Mouse (Mus musculus) ovary, postnatal 36 days (tissue): Measurements from ENCODE around the gene Sfxn2.

Source experiments
- DNase-seq: peaks from one replicate; pipeline ENCODE4 v3.0.0; 2022; ENCODE audit warnings: low spot score, mixed read lengths

Gene Sfxn2

DNA sequence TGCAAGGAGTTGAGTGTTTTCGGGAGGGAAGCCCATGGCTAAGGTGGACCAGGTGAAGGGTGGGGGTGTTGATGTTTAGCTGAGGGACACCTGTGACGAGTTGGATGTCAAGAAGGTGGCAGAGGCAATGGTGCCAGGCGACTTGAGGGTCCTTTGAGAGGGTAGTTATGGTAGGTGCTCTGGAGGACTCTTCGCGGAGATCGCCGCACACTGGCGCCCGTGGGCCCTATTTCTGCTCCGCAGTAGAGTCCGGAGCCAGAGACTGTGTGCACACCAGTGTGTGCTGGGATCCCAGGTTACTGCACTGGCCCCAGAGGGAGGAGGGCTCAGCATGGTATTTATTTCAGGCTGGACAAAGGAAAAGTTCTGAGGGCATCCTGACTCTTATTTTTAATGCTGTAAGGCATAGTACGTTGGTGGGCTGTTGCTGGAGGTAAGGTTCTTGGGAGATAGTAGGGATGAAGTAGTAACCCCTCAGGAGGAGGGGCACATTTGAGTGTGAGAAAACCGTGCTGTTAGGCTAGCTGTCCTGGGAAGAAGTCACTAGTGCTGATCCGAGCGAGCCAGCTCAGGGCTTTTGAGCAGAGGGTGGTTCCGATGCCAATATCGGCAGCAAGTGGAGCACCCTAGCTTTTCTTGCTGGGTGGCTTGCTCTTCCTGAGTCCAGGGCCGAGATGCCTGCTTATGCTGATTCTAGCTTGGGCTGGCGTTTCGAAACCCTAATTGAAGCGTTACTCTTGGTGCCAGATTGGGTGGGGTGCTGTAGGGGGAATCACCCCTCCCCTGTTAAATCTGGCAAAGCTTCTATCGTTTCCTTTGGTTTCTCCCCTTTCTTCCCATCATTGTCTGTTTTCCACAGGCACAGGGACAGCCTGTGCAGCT is 26.5 kb downstream of the Sfxn2 start:
- DNase-seq = peak; percentile 29

DNA sequence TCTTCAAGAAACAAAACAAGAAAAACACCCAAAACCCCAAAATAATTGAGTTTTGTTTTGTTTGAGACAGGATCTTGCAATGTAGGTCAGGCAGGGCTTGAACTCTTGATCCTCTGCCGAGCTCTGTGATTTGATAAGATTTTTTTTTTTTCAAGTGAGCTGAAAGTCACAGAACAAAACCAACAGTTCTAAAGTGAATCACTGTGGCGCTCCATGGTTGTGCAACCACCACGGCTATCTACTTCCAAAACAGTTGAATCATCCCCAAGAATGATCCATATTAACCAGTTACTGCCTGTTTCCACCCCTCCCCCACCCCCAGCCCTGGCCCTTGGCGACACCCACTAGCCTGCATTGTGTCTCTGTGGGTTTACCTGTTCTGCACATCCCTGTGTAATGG is 27.2 kb downstream of the Sfxn2 start:
- DNase-seq = no peak

DNA sequence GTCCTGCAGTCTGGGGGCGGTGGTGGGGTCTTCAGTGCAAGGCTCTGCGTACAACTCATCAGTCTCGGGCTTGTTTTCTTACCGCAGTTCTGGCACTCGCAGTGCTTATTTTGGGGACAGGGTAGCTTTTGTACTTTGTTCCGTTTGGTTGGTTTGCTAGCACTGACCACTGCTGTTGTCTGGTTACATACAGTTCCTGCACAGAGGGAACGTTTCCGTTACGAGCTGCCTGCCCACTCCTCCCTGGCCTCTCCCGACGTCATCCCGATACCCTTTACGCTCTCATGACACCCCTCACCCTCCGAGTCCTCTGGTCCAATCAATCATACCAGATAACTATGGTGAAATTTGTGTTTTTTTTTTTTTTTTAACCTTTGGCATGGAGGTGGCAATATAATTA is 28.3 kb downstream of the Sfxn2 start:
- no peak for DNase-seq

DNA sequence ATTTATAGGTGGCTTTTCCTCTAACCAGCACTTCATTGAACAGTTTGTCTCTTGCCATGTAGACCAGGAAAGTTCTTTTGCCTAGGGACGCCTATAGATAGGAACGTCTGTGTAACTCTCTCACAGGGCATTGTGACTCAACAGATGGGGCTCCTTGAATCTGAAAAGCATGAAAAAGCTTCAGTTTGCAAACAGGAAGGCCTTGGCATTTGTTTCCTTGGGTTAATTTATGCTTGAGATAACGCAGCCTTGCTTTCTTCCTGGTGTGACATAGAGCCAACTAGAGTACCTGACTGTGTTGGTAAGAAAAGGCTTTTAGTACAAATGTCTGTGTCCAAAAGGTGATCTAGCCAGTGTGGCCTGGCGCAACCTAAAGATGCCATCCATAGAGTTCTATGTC is 29.2 kb downstream of the Sfxn2 start:
- DNase-seq = no peak

DNA sequence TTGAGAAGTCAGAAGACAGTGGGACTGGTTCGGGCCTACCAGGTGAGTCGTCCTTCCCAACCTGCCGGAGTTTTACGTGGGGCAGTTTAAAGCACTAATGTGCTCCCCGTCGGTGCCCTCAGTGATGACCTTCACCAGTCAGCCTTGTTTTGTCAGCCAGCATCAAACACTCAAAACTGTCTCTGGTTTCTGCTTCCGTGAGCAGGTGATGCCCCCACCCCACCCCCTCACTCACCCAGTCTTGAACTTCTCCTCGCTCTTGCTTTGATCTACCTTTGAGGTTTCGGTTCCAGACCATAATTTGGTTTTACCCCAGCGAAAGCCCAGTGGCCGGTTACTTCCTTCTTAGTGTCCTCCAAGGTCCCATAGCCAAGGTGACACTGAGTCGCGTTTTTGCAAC is 33.6 kb downstream of the Sfxn2 start:
- DNase-seq = no peak

DNA sequence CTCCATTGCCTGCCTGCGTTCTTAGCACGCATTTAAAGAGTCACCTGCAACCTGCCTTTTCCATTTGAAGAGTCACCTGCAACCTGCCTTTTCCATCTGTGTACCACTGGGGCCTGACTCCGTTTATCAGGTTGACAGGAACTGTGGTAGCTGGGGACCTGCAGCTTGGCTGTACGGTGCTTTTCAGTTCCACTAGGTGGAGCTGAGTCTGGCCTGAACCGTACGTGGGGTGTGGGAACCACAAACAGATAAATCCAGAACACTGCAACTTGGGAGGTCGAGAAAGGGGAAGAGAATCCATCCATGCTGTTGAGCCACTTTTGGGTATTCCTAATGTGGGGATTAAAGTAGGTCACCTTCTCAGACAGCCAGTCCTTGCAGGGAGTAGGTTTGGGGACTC is 34.3 kb downstream of the Sfxn2 start:
- DNase-seq = no peak

DNA sequence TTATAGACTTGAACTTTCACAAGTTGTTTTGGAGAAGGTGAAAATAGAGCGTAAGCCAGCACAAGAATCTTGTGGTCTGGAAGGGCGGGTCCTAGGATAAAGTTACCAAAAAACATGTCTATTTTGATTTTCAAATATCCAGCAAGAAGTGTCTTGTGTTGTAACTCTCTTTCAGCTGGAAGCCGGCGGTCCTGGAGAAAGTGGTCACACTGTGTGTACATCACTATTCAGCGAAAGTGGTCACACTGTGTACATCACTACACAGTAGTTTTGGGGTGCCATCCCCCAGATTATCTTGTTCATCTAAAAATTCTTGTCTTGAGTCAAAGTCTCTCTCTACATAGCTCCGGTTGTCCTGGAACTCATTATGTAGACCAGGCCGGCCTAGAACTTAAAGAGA is 35.0 kb downstream of the Sfxn2 start:
- DNase-seq = no peak

DNA sequence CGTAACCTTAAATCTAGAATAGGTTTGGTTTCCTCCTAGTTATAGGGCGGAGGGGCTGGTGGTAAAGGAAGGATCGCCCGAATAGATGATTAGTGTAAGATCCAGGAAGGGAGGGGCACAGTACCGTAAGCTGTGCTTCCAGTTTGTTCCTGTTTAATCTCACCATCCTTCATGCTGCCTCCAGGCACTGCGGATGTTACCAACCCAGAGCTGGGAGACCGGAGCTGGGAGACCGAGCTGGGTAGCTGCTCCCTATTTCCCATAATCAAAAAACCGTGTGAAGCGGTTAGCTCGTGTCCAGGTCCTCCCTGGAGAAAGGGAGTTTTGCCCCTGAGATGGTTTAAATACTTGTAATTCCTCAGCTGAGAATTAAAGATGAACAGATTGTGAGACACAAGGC is 43.2 kb downstream of the Sfxn2 start:
- no peak for DNase-seq

DNA sequence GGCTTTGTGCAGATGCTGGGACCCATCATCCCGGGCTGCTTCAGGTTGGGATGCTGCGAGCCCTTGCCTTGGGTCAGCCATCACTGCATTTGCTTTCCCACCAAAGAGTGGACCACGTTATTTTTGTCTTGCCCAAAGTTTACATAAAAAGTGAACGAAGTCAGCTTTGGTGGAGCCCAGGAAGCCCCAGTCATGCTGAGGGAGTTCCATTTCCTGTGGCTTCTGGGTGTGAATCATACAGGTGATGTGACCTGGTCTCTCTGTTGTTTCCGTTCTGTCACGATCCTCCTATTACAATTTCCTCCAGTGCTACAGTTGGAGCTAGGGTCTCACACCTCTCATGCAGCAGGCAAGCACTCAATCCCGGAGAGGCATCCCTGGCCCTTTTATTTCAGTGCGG is 44.2 kb downstream of the Sfxn2 start:
- no peak for DNase-seq

DNA sequence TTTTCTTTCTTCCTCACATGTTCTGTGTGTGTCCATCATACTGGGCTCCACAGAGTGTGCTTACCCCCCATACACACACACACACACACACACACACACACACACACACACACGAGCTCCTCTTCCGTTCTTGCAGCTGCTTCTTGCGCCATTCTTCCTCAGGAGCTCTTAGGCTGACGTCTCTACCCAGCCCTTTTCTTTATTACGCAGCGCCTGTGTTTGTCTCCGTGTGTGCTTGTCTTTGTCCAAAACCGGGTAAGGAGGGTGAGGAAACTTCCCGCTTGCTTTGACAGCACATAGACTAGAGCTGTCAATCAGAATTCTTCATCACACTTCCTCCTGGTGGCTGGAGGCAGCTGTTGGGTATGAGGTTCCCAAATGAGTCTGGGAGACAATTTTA is 45.2 kb downstream of the Sfxn2 start:
- DNase-seq = no peak

DNA sequence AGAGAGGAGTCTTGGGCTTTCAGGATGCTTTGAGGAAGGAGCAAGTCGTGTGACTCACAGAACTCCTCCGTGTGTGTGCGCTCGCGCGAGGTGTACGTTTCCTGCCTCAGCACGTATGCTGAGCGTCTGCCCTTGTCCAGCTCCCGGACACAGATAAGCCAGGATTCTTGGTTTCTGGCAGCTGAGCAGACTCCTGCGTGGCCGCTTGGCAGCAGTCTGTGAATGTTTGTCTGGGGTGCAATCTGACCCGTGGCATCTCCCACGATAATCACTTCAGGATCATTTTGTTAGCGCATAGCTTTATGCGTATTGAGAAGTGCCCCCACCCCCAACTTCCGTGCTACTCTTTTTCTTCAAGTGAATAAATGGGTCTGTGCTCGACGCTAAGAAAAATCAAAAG is 45.8 kb downstream of the Sfxn2 start:
- no peak for DNase-seq

DNA sequence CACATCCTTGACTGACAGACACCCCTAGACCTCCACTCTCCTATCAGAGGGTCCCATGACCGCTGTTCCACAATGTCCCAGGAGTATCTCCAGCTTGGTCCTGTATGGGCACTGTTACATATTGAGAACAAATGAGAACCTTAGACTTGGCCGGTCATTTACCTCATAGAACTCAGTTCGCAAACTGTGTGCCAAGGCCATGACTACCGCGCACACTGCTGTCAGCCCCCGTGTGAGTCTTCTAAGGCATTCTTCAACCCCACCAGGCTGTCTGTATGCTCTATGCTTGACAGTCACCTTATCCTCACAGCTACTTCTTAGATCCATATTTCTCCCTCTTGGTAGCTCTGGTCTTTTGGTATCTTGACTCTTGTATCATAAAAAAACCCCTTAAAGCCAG is 46.4 kb downstream of the Sfxn2 start:
- DNase-seq = no peak

DNA sequence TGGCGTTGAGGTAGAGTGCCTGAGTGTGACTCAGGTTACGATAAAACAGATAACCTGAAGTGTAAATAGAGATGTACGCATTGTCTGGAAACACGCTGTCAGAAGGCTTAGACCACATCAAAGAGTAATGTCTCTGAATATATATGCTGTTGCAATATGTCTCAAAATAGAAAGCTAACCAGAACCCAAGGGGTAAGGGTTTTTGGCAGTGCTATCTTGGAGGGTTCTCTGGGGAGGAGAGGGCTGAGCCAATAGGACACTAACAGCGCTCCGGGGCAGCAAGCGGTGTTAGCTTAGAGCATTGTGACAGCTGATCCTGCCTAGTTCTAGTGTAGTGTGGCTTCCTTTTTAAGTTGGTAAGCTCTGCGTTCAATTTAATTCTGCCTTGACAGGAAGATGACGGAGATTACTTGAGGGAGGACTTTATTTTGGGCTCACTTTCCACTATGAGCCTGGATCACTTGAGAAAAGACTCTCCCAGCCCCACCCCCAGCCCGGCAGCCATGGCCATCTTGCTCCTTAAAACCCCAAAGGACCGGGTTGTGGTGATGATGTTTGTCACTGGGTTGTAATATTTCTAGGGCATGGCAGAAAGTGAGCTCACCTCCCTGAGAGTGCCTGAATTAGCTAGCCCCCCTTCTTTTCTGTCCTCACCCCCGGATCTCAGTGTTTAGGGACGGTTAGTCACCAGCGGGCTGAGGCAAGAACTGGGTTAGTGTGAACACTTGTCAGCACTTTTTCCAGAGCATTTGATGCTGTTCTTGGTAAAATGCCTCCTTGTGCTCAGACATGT is 47.0 kb downstream of the Sfxn2 start:
- DNase-seq = no peak

DNA sequence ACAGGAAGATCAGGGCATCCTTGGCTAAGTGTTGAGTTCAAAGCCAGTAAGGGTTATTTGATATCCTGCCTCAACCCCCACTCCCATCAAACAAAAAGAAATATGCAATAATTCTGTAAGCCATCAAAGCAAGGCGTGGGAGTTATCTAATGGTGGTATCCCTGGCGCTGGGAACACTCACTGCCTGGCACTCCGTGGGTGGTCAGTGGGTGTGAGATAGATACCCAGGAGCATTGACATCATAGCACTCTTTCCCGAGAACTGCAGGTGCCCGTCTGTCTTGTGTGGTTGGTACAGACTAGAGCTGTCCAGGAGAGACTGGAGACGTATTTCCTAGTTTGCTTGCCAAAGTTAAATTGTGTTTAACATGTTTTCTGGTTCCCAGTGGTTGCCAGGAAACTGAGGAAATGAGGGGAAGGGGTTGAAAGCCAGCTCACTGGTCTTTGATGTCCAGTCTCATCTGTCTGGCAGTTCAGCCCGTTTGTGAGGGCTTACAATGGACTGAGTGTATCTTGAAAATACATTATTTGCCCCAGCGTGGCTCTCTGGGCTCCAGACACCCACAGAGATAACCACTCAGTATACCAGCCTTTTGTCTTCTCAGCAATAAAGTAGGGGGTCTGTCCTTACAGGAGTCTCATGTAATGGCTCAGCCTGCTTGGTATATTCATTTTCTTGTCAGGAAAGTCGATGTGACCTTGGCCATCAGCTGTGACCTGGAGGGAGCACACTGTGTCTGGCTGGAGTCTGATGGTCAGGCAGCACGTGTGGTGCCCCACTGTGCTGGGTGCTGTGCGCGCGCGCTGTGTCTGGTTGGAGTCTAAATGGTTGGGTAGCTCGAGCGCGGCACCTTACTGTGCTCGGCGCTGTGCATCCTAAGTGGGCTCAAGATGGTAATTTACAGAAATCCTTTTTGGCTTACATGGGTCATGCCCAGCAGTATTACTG is 48.3 kb downstream of the Sfxn2 start:
- no peak for DNase-seq

DNA sequence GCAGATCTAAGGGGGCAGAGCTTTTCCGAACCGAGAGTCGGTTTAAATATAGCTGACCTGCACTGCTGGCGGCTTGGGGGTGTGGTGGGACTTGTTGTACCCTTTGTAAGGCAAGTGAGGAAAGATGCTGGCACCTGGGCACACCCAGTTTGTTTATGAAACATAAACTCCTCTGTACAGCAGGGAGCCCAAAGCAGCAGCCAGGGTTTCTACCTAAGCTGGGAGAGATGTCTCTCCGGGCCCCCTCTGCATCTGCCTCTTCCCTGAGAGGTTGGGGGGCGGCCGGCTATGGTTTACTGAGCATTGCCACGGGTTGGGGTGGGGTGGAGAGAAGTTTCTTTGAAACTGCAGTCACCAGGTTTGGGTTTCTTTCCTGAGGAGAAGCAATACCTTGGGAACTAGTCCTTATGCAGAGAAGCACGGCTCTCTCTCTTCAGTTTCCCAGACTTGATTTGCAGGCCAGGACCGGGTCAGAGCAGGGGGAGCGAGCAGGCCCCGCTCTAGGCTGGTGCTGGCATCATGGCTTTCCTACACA is 49.6 kb downstream of the Sfxn2 start:
- DNase-seq = no peak

DNA sequence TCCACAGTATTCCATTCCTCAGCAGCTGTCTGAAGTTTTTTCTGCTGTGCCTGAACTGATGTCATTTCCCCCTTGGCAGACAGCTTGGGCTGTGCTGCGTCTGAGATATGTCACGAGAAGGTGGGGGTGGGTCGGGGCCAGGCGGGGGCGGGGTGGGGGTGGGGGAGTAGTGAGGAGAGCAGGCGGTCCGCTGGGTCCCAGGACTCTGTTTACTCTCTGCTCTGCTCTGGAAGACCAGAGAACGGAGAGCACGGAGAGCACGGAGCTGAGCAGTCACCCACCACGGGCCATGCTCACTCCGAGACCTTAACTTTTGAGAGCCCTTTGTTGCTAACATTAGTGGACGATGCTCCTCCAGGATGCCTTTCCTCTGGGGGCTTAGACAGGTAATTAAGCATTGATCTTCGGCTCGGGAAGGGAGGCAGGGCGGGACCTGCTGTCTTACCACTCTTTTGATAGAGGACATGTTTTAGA is 50.1 kb downstream of the Sfxn2 start:
- DNase-seq = no peak

DNA sequence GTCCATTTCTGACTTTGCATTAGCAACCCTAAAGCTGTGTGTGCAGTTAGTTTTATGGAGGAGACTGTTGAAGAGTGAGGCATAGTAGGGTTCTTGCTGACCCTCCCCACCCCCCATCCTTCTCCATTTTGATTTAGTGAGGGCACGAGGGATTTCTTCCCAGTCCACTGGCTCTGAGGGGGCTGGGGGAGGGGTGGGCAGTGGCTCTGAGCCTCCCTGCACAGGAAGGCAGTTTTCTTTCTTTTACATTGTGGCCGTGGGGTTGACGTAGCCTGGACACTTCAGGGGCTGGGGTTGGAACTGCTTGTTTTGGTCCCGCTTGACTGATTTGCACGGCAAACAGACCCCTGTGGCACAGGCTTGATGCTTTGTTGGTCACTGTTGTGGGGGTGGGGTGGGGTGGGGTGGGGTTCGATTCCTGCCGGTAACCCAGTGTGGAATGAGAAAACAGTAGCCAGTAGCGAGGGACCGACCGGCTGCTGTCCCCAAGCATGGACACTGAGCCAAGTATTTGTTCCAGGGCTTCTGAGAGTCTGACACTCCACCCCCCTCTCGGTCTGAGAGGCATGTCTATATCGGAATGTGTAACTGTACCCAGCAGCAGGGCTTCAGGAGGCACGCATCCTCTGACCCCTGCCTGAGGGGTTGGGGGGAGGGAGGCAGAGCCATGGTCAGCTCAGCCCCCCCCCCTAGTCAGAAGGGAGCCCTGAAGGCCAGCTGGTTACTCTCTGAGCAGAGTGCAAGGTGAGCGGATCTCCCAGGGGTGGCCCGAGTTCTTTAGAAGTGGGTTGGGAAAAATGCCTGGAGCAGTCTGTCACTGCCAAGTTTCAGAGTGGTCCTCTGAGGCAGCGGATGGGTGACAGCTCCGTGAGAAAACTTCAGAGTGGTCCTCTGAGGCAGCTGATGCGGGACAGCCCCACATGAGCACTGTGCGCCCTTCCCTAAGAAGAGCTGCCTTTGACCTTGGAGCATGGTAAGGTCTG is 50.9 kb downstream of the Sfxn2 start:
- no peak for DNase-seq

DNA sequence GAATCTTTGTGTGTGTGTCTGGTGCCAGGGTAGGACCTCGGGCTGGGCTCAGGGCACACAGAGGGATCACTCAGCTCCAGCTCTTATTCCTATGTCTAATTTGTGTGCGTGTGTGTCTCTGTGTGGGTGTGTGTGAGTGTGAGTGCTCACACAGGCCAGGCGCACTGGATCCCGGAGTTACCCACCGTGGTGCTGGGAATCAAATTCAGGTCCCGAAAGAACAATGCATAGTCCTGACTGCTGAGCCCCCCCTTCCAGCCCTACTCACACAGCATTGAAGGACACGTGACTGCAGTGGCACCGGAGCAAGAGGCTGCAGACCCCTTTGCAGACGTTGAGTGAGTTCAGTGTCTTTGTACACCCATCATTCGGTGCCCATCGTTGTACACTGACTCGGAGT is 51.9 kb downstream of the Sfxn2 start:
- no peak for DNase-seq

DNA sequence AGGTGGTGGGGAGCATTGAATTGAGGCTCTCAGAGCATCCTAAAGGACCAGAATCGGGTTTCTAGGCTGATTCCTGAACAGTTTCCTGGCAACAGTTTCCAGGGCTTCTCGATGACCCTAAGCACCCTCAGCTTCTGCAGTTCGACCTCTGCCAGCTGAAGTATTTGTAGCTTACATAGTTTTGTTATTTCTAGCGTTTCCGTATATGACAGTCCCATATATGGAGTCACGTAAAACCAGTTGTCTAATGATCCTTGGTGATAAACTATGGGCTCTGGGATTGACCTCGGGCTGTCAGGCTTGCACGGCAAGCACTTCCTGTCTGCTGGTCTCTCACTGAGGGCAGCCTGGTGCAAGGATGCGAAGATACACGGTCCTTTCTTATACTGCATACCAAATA is 52.4 kb downstream of the Sfxn2 start:
- no peak for DNase-seq

DNA sequence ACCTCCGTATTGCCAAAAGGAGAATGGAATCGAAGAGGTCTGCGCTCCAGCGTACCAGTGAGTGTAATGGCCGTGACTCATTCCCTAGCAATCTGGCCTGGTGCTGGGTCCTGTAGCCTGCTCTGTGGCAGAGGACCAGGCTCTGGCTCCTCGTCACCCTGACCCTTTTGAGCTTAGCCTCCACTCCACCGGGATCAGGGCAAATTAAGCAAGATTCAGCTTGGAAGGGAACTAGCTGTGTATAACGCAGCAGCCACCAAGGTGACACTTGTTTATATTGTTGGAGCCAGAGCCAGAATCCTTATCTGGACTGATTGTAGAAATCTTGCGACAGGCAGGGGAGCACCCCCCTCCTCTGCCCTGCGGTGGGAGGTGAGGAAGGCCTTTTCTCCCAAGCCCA is 55.2 kb downstream of the Sfxn2 start:
- DNase-seq = no peak

DNA sequence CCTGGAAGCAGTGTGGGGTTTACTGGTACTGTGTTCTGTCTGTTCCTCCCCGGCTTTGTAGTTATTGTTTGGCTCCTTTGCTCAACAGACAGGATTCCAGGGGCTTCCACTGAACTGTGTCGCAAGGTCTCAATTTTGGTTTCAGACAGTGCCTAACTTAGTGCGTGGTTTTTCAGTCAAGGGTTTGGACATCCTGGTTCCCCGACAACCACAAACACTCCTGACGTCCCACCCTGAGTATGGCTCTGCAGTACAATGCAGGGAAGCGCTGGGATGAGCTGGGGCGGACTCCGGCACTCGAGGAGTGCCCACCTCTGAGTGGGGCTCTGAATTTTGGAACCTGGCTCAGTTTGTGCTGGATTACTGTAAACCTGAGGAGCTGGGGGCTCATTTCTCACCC is 56.6 kb downstream of the Sfxn2 start:
- no peak for DNase-seq
